Mouse (Mus musculus): Measurements from ENCODE around the gene Pparg. TPM values are rescaled to one million over a fixed set of nuclear protein-coding genes. Genes with fewer than 3 reads are reported as not detected.

Gene Pparg
- polyA plus RNA-seq, 1 experiment = 6.7 TPM

- Histone ChIP-seq H3K4me3 (ENCODE audit: insufficient read depth, low read length) (no peak overlapping the region), H3K27ac (ENCODE audit: insufficient read depth, low read length) (no peak overlapping the region), H3K4me1 (ENCODE audit: control insufficient read depth, insufficient read depth, low read length) (peaks cover 12% of the 10 kb centered on the region)
- TF ChIP-seq POLR2A (IDR thresholded peaks at IDR 0.05; ENCODE audit: low read depth, low read length) = no peak
- TF ChIP-seq CTCF (IDR thresholded peaks at IDR 0.05; ENCODE audit: borderline replicate concordance, insufficient read depth, low read length) = no peak
Measured at GRCm38 (mm10) chr6:115321883-115322351, 38.8 kb upstream of the Pparg start.

- TF ChIP-seq CTCF (IDR thresholded peaks at IDR 0.05; ENCODE audit: borderline replicate concordance, insufficient read depth, low read length) (no peak), POLR2A (IDR thresholded peaks at IDR 0.05; ENCODE audit: low read depth, low read length) (no peak)
- Histone ChIP-seq H3K27ac (ENCODE audit: insufficient read depth, low read length) (no peak overlapping the region), H3K4me3 (ENCODE audit: insufficient read depth, low read length) (no peak overlapping the region), H3K4me1 (ENCODE audit: control insufficient read depth, insufficient read depth, low read length) (peaks cover 7% of the 10 kb centered on the region)
Measured at GRCm38 (mm10) chr6:115322956-115323355, 37.8 kb upstream of the Pparg start.

GRCm38 (mm10) chr6:115330964-115331363, 29.8 kb upstream of the Pparg start:
- TF ChIP-seq CTCF (IDR thresholded peaks at IDR 0.05; ENCODE audit: borderline replicate concordance, insufficient read depth, low read length) = no peak
- TF ChIP-seq POLR2A (IDR thresholded peaks at IDR 0.05; ENCODE audit: low read depth, low read length) = no peak
- Histone ChIP-seq H3K4me1 (ENCODE audit: control insufficient read depth, insufficient read depth, low read length) (no peaks in the 10 kb centered on the region), H3K4me3 (ENCODE audit: insufficient read depth, low read length) (no peak overlapping the region), H3K27ac (ENCODE audit: insufficient read depth, low read length) (no peak overlapping the region)

- no peak overlapping the region for H3K4me3 ChIP-seq (ENCODE audit: insufficient read depth, low read length)
- no peak overlapping the region for H3K27ac ChIP-seq (ENCODE audit: insufficient read depth, low read length)
- no peaks in the 10 kb centered on the region for H3K4me1 ChIP-seq (ENCODE audit: control insufficient read depth, insufficient read depth, low read length)
- TF ChIP-seq CTCF (IDR thresholded peaks at IDR 0.05; ENCODE audit: borderline replicate concordance, insufficient read depth, low read length) (no peak), POLR2A (IDR thresholded peaks at IDR 0.05; ENCODE audit: low read depth, low read length) (no peak)
Measured at GRCm38 (mm10) chr6:115333099-115333694, 27.6 kb upstream of the Pparg start.

- Histone ChIP-seq H3K4me3 (ENCODE audit: insufficient read depth, low read length) (no peak overlapping the region), H3K4me1 (ENCODE audit: control insufficient read depth, insufficient read depth, low read length) (no peaks in the 10 kb centered on the region), H3K27ac (ENCODE audit: insufficient read depth, low read length) (no peak overlapping the region)
- TF ChIP-seq CTCF (IDR thresholded peaks at IDR 0.05; ENCODE audit: borderline replicate concordance, insufficient read depth, low read length) = no peak
- no peak for TF ChIP-seq POLR2A (IDR thresholded peaks at IDR 0.05; ENCODE audit: low read depth, low read length)
Measured at GRCm38 (mm10) chr6:115335536-115335935, 25.2 kb upstream of the Pparg start.

- Histone ChIP-seq H3K4me3 (ENCODE audit: insufficient read depth, low read length) (no peak overlapping the region), H3K27ac (ENCODE audit: insufficient read depth, low read length) (no peak overlapping the region), H3K4me1 (ENCODE audit: control insufficient read depth, insufficient read depth, low read length) (no peaks in the 10 kb centered on the region)
- TF ChIP-seq POLR2A (IDR thresholded peaks at IDR 0.05; ENCODE audit: low read depth, low read length) = no peak
- no peak for TF ChIP-seq CTCF (IDR thresholded peaks at IDR 0.05; ENCODE audit: borderline replicate concordance, insufficient read depth, low read length)
Measured at GRCm38 (mm10) chr6:115340084-115340483, 20.7 kb upstream of the Pparg start.

GRCm38 (mm10) chr6:115343096-115343495, 17.7 kb upstream of the Pparg start:
- TF ChIP-seq POLR2A (IDR thresholded peaks at IDR 0.05; ENCODE audit: low read depth, low read length) (no peak), CTCF (IDR thresholded peaks at IDR 0.05; ENCODE audit: borderline replicate concordance, insufficient read depth, low read length) (no peak)
- H3K27ac ChIP-seq (ENCODE audit: insufficient read depth, low read length) = no peak overlapping the region
- no peaks in the 10 kb centered on the region for H3K4me1 ChIP-seq (ENCODE audit: control insufficient read depth, insufficient read depth, low read length)
- no peak overlapping the region for H3K4me3 ChIP-seq (ENCODE audit: insufficient read depth, low read length)

GRCm38 (mm10) chr6:115343570-115343969, 17.2 kb upstream of the Pparg start:
- no peak for TF ChIP-seq POLR2A (IDR thresholded peaks at IDR 0.05; ENCODE audit: low read depth, low read length)
- TF ChIP-seq CTCF (IDR thresholded peaks at IDR 0.05; ENCODE audit: borderline replicate concordance, insufficient read depth, low read length) = no peak
- Histone ChIP-seq H3K27ac (ENCODE audit: insufficient read depth, low read length) (no peak overlapping the region), H3K4me3 (ENCODE audit: insufficient read depth, low read length) (no peak overlapping the region), H3K4me1 (ENCODE audit: control insufficient read depth, insufficient read depth, low read length) (no peaks in the 10 kb centered on the region)

GRCm38 (mm10) chr6:115344101-115344500, 16.6 kb upstream of the Pparg start:
- Histone ChIP-seq H3K4me1 (ENCODE audit: control insufficient read depth, insufficient read depth, low read length) (no peaks in the 10 kb centered on the region), H3K4me3 (ENCODE audit: insufficient read depth, low read length) (no peak overlapping the region), H3K27ac (ENCODE audit: insufficient read depth, low read length) (no peak overlapping the region)
- TF ChIP-seq CTCF (IDR thresholded peaks at IDR 0.05; ENCODE audit: borderline replicate concordance, insufficient read depth, low read length) (no peak), POLR2A (IDR thresholded peaks at IDR 0.05; ENCODE audit: low read depth, low read length) (no peak)

- Histone ChIP-seq H3K27ac (ENCODE audit: insufficient read depth, low read length) (no peak overlapping the region), H3K4me1 (ENCODE audit: control insufficient read depth, insufficient read depth, low read length) (no peaks in the 10 kb centered on the region), H3K4me3 (ENCODE audit: insufficient read depth, low read length) (no peak overlapping the region)
- TF ChIP-seq CTCF (IDR thresholded peaks at IDR 0.05; ENCODE audit: borderline replicate concordance, insufficient read depth, low read length) (no peak), POLR2A (IDR thresholded peaks at IDR 0.05; ENCODE audit: low read depth, low read length) (no peak)
Measured at GRCm38 (mm10) chr6:115344513-115344912, 16.2 kb upstream of the Pparg start.

All from embryonic fibroblast, embryonic 13.5 days (primary cell).